Mouse (Mus musculus) testis, adult 2 months (tissue): ENCODE results near the gene Tbxas1.

ENCODE experiments used
- CTCF ChIP-seq: fragments of 200-500 bp; IDR thresholded peaks from 2 replicates; pipeline ENCODE4 v1.5.1; 2012; ENCODE audit warnings: low read depth, mild to moderate bottlenecking, inconsistent platforms, low read length, moderate library complexity; ENCODE audit not compliant: control insufficient read depth, insufficient read depth, insufficient replicate concordance
- POLR2A ChIP-seq: fragments of 200-500 bp; IDR thresholded peaks from 2 replicates; pipeline ENCODE4 v1.6.1; 2012; ENCODE audit warnings: low read depth, mild to moderate bottlenecking, inconsistent platforms, low read length, moderate library complexity; ENCODE audit not compliant: control insufficient read depth

DNA sequence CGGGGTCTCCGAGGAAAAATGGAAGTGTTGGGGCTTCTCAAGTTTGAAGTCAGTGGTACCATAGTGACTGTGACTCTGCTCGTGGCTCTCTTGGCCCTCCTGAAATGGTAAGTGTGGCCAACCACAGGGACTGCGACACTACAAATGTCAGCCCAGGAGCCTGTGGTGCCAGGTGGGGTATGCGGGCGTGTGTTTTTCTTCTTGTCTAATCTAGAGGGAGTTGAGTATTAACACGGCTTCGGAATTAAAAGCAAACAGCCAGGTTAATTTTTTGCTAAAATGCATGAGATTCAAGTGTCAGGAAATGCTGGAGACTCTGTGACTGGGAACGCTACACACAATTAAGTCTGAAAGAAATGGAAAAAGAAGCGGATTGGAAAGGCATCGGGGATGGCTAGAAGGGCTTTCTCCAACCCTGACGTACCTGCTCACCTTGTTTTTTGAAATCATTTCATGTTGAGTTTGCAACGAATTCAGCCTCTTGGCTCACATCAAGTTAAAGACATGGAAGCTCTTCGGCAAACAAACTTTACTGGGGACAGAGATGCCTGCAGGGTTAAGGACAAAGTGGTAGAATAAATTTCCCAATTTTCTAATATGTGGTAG is 44.0 kb downstream of the Tbxas1 start:
- TF ChIP-seq POLR2A (no peak), CTCF (no peak)
